Mouse (Mus musculus) forebrain, embryonic 10.5 days (tissue): Measurements from ENCODE around the gene Prx. TPM values are rescaled to one million over a fixed set of nuclear protein-coding genes. Genes with fewer than 3 reads are reported as not detected.

Experiments used
- DNase-seq: peaks from one replicate; pipeline ENCODE4 v3.0.0-alpha.2; 2017; ENCODE audit warnings: low spot score; ENCODE audit errors: extremely low spot score
- H3K27ac ChIP-seq: fragments of 300-500 bp; sonication (generic); 2 replicates; pipeline ENCODE4 v1.5.1; 2016; ENCODE audit warnings: mild to moderate bottlenecking
- H3K27me3 ChIP-seq: fragments of 300-500 bp; sonication (generic); 2 replicates; pipeline ENCODE4 v1.6.1; 2016; ENCODE audit warnings: mild to moderate bottlenecking; ENCODE audit not compliant: poor library complexity, severe bottlenecking
- H3K36me3 ChIP-seq: fragments of 300-500 bp; sonication (generic); replicated peaks from 2 replicates; pipeline ENCODE4 v1.6.1; 2016; ENCODE audit warnings: mild to moderate bottlenecking, moderate library complexity
- H3K4me1 ChIP-seq: fragments of 300-500 bp; sonication (generic); 2 replicates; pipeline ENCODE4 v1.6.1; 2016
- H3K4me3 ChIP-seq: fragments of 300-500 bp; sonication (generic); 2 replicates; pipeline ENCODE4 v1.5.1; 2016; ENCODE audit warnings: mild to moderate bottlenecking, moderate library complexity
- H3K9me3 ChIP-seq: fragments of 300-500 bp; sonication (generic); 2 replicates; pipeline ENCODE4 v1.6.1; 2016; ENCODE audit warnings: mild to moderate bottlenecking, moderate library complexity
- WGBS: fragments of 180-500 bp; shearing (Covaris S2); methylation state at CpG from one replicate; pipeline ENCODE4 v1.1.7; 2016; 5-methylcytosine and 5-hydroxymethylcytosine counted together
- polyA plus RNA-seq: library from polyadenylated mRNA; unstranded; fragments of >200 nt; fragmentation: Nextera tagmentation; extraction: Ambion mirVana; gene quantifications from 2 replicates; pipeline ENCODE4 v1.2.1, GENCODE M21; 2016

Prx gene
- polyA plus RNA-seq, 1 experiment from 2014 or later, result 3.1 TPM

- no peak overlapping the region for H3K4me3 ChIP-seq
- 89% methylated on average over 2 of the region's 2 CpGs for WGBS
- H3K36me3 ChIP-seq, result no peaks in the 10 kb centered on the region
- H3K27me3 ChIP-seq, result no peaks in the 10 kb centered on the region
- no peak for DNase-seq
- no peak overlapping the region for H3K27ac ChIP-seq
- no peaks in the 10 kb centered on the region for H3K9me3 ChIP-seq
- peaks cover 28% of the 10 kb centered on the region for H3K4me1 ChIP-seq
Observed at GRCm38 (mm10) chr7:27510809-27511208, 11.7 kb downstream of the Prx start.

DNA sequence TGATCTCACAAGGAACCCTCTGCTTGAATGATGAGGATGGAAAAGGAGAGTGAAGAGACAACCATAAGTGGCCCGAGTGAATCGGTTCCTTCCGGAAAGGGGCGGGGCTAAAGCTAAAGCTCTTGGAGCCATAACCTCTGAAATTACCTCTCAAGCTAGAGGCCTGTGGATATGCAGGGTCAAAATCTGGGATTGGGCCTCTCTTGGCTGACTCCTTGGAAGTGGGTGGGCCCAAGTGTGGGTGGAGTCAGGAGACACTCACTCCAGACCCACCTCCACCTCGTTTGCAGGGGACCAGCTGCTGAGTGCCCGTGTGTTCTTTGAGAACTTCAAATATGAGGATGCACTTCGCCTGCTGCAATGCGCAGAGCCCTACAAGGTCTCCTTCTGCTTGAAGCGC lies 15.8 kb downstream of the Prx start:
- no peaks in the 10 kb centered on the region for H3K4me1 ChIP-seq
- H3K36me3 ChIP-seq, result peaks cover 8% of the 10 kb centered on the region; the same call in 1 of the 2 replicates
- WGBS, result 81% methylated on average over 9 of the region's 9 CpGs
- no peak overlapping the region for H3K27ac ChIP-seq
- no peak overlapping the region for H3K4me3 ChIP-seq
- no peaks in the 10 kb centered on the region for H3K27me3 ChIP-seq
- DNase-seq, result no peak
- H3K9me3 ChIP-seq, result peaks cover 6% of the 10 kb centered on the region; the same call in 1 of the 2 replicates

DNA sequence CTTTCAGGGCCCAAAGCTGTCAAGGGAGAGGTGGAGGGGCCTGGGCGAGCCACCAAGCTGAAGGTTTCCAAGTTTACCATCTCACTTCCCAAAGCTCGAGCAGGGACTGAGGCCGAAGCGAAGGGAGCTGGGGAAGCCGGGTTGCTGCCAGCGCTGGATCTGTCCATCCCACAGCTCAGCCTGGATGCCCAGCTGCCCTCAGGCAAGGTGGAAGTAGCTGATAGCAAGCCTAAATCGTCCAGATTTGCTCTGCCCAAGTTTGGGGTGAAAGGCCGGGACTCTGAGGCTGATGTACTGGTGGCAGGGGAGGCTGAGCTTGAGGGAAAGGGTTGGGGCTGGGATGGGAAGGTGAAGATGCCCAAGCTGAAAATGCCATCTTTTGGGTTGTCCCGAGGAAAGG lies 19.2 kb downstream of the Prx start:
- H3K36me3 ChIP-seq, result peaks cover 8% of the 10 kb centered on the region; the same call in 1 of the 2 replicates
- 86% methylated on average over 9 of the region's 9 CpGs for WGBS
- no peak for DNase-seq
- H3K27ac ChIP-seq, result no peak overlapping the region
- H3K27me3 ChIP-seq, result no peaks in the 10 kb centered on the region
- H3K9me3 ChIP-seq, result peaks cover 9% of the 10 kb centered on the region; the same call in 1 of the 2 replicates
- no peak overlapping the region for H3K4me3 ChIP-seq
- H3K4me1 ChIP-seq, result peaks cover 6% of the 10 kb centered on the region

DNA sequence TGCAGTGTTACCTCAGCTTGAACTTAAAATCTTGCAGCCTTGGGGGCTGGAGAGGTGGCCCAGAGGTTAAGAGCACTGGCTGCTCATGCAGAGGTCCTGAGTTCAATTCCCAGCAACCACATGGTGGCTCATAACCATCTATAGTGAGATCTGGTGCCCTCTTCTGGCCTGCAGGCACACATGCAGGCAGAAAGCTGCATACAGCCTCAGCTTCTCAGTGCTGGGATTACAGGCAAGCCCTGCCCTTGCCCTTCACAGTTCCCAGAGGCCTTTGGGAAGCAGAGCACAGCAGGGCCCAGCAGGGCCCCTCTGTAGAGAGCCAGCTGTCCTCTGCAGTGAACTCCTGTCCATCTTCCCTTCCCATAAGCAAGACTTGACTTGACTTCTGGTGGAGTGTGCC lies 21.0 kb downstream of the Prx start:
- peaks cover 8% of the 10 kb centered on the region; the same call in 1 of the 2 replicates for H3K36me3 ChIP-seq
- H3K4me3 ChIP-seq, result no peak overlapping the region
- no peaks in the 10 kb centered on the region for H3K27me3 ChIP-seq
- H3K4me1 ChIP-seq, result peaks cover 6% of the 10 kb centered on the region
- H3K27ac ChIP-seq, result no peak overlapping the region
- DNase-seq, result no peak
- H3K9me3 ChIP-seq, result peaks cover 9% of the 10 kb centered on the region; the same call in 1 of the 2 replicates

GRCm38 (mm10) chr7:27520599-27520998 lies 21.5 kb downstream of the Prx start:
- no peak for DNase-seq
- Histone ChIP-seq H3K36me3 (peaks cover 8% of the 10 kb centered on the region; the same call in 1 of the 2 replicates), H3K4me1 (peaks cover 6% of the 10 kb centered on the region), H3K4me3 (no peak overlapping the region), H3K9me3 (peaks cover 9% of the 10 kb centered on the region; the same call in 1 of the 2 replicates), H3K27ac (no peak overlapping the region), H3K27me3 (no peaks in the 10 kb centered on the region)
- 70% methylated on average over 1 of the region's 1 CpGs for WGBS

DNA sequence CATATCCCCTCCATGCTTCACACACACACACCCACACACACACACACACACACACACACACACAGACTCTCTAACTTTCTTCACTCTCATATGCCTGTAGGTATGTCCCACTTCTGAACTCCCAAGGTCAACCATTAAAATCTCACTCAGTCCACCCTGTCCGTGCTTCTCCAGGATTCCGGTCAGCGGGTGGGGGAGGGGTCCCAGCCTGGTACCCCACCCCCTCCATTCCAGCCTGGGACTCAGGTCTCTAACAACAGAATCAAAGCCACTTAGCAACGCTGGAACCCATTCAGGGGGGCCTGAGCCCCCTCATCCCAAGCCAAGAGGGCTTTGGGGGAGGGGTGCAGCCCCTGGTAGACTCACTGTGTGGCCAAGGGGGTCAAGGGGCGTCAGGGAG lies 23.8 kb downstream of the Prx start, which contains the start of gene Hipk4:
TSS of gene Hipk4 (plus strand) at position 301 of the 400 bp plus-strand sequence.
- Histone ChIP-seq H3K9me3 (peaks cover 9% of the 10 kb centered on the region; the same call in 1 of the 2 replicates), H3K27me3 (no peaks in the 10 kb centered on the region), H3K4me1 (peaks cover 10% of the 10 kb centered on the region), H3K27ac (no peak within 1 kb of the TSS; the same call in 1 of the 2 replicates), H3K36me3 (peaks cover 4% of the 10 kb centered on the region; the same call in 1 of the 2 replicates), H3K4me3 (no peak within 1 kb of the TSS)
- DNase-seq, result no peak
- 70% methylated on average over 5 of the region's 5 CpGs for WGBS

- H3K9me3 ChIP-seq, result peaks cover 9% of the 10 kb centered on the region; the same call in 1 of the 2 replicates
- H3K4me3 ChIP-seq, result no peak overlapping the region
- no peak overlapping the region for H3K27ac ChIP-seq
- H3K4me1 ChIP-seq, result peaks cover 10% of the 10 kb centered on the region
- H3K36me3 ChIP-seq, result peaks cover 4% of the 10 kb centered on the region; the same call in 1 of the 2 replicates
- H3K27me3 ChIP-seq, result no peaks in the 10 kb centered on the region
- DNase-seq, result no peak
- 93% methylated on average over 13 of the region's 13 CpGs for WGBS
Observed at GRCm38 (mm10) chr7:27523805-27524204, 24.7 kb downstream of the Prx start.

- peak; percentile 82 for DNase-seq
- Histone ChIP-seq H3K4me1 (peaks cover 10% of the 10 kb centered on the region), H3K36me3 (peaks cover 10% of the 10 kb centered on the region; the same call in 1 of the 2 replicates), H3K27ac (no peak overlapping the region), H3K9me3 (no peaks in the 10 kb centered on the region), H3K27me3 (no peaks in the 10 kb centered on the region), H3K4me3 (no peak overlapping the region)
- WGBS, result 28% methylated on average over 10 of the region's 10 CpGs
Observed at GRCm38 (mm10) chr7:27526039-27526827, 27.1 kb downstream of the Prx start.

- H3K4me1 ChIP-seq, result peaks cover 4% of the 10 kb centered on the region; the same call in 1 of the 2 replicates
- no peak for DNase-seq
- H3K4me3 ChIP-seq, result no peak overlapping the region
- no peaks in the 10 kb centered on the region for H3K9me3 ChIP-seq
- WGBS, result 86% methylated on average over 21 of the region's 21 CpGs
- H3K27ac ChIP-seq, result no peak overlapping the region
- no peaks in the 10 kb centered on the region for H3K27me3 ChIP-seq
- H3K36me3 ChIP-seq, result peaks cover 35% of the 10 kb centered on the region
Observed at GRCm38 (mm10) chr7:27529070-27529469, 29.9 kb downstream of the Prx start.

DNA sequence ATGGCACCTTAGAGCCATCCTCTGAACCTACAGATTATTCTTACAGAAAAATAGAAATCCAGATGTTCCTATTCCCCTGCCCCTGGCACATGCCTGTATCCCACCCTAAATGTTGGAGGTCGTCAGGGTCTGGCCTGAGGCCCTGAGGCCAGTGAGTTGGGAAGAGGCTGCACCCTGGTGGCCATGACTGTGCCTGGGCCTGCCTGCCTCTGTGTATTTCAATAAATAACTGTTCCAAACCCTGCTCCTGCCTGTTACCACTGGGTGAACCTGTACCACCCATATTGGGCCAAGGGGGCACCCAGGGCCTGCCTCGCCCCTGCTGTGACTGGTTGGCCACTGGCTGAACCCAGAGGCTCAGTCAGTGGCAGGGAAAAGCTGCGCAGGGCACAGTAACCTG lies 31.8 kb downstream of the Prx start:
- Histone ChIP-seq H3K4me3 (no peak overlapping the region), H3K9me3 (no peaks in the 10 kb centered on the region), H3K4me1 (peaks cover 4% of the 10 kb centered on the region; the same call in 1 of the 2 replicates), H3K27ac (no peak overlapping the region), H3K27me3 (no peaks in the 10 kb centered on the region), H3K36me3 (peaks cover 52% of the 10 kb centered on the region)
- DNase-seq, result no peak
- 77% methylated on average over 3 of the region's 3 CpGs for WGBS

DNA sequence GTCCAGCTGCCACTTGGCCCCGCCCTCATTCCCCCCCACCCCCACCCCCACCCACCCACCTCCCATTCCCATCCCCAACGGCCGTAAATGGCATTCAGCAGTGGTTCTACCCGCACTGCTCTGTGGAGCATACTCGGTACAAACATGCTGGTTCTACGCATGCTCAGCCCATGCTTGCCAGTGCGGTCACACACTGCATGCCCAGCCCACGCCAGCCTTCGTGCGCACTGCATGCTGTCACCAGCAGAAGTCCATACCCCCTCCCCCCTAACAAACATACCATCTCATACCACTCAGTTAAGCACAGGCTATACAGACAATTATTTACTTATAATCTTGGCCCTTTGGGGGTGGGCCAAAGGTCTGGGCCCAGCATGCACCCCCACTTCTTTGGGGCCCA lies 32.6 kb downstream of the Prx start:
- no peak overlapping the region for H3K4me3 ChIP-seq
- H3K36me3 ChIP-seq, result peaks cover 59% of the 10 kb centered on the region
- H3K27me3 ChIP-seq, result no peaks in the 10 kb centered on the region
- H3K4me1 ChIP-seq, result no peaks in the 10 kb centered on the region
- no peaks in the 10 kb centered on the region for H3K9me3 ChIP-seq
- no peak overlapping the region for H3K27ac ChIP-seq
- 94% methylated on average over 10 of the region's 10 CpGs for WGBS
- no peak for DNase-seq

- DNase-seq, result no peak
- Histone ChIP-seq H3K4me1 (no peaks in the 10 kb centered on the region), H3K27me3 (no peaks in the 10 kb centered on the region), H3K9me3 (no peaks in the 10 kb centered on the region), H3K27ac (no peak overlapping the region), H3K4me3 (no peak overlapping the region), H3K36me3 (peaks cover 65% of the 10 kb centered on the region)
- WGBS, result 94% methylated on average over 9 of the region's 9 CpGs
Observed at GRCm38 (mm10) chr7:27532480-27533050, 33.4 kb downstream of the Prx start.

GRCm38 (mm10) chr7:27535386-27535785 lies 36.3 kb downstream of the Prx start:
- no peak for DNase-seq
- Histone ChIP-seq H3K9me3 (no peaks in the 10 kb centered on the region), H3K4me1 (no peaks in the 10 kb centered on the region), H3K36me3 (peaks cover 61% of the 10 kb centered on the region), H3K27ac (0 out of 2 replicates have a peak overlapping the region, but pooled peaks have one; percentile 40), H3K4me3 (no peak overlapping the region), H3K27me3 (no peaks in the 10 kb centered on the region)
- WGBS, result 93% methylated on average over 2 of the region's 2 CpGs
